Mouse (Mus musculus): ENCODE data around the gene Qtrt1. TPM values are rescaled to one million over a fixed set of nuclear protein-coding genes. Genes with fewer than 3 reads are reported as not detected.

Qtrt1 gene
- polyA plus RNA-seq, 1 experiment from 2014 or later: 48.9 TPM

GRCm38 (mm10) chr9:21450270-21450669 is 38.6 kb downstream of the Qtrt1 start:
- Histone ChIP-seq H3K36me3 (ENCODE audit: control insufficient read depth, insufficient read depth, low read length) (no peaks in the 10 kb centered on the region), H3K27me3 (ENCODE audit: control insufficient read depth, insufficient read depth, low read length) (no peaks in the 10 kb centered on the region), H3K4me2 (replicated peaks; ENCODE audit: low read depth, low read length) (no peak overlapping the region), H3K4me1 (replicated peaks; ENCODE audit: control insufficient read depth, insufficient read depth, low read length) (no peaks in the 10 kb centered on the region), H3K27ac (ENCODE audit: low read depth, low read length) (no peak overlapping the region), H3K9me3 (ENCODE audit: control insufficient read depth, low read length) (no peaks in the 10 kb centered on the region), H3K4me3 (ENCODE audit: low read depth, low read length) (no peak overlapping the region), H3K9ac (ENCODE audit: low read depth, low read length) (no peak overlapping the region)
- ATAC-seq (ENCODE audit: low FRiP score) (no peak), DNase-seq (ENCODE audit: low spot score) (no peak)
- WGBS: 91% methylated on average over 3 of the region's 3 CpGs

- Histone ChIP-seq H3K36me3 (ENCODE audit: control insufficient read depth, insufficient read depth, low read length) (no peaks in the 10 kb centered on the region), H3K4me3 (ENCODE audit: low read depth, low read length) (no peak overlapping the region), H3K4me1 (replicated peaks; ENCODE audit: control insufficient read depth, insufficient read depth, low read length) (no peaks in the 10 kb centered on the region), H3K4me2 (replicated peaks; ENCODE audit: low read depth, low read length) (no peak overlapping the region), H3K9me3 (ENCODE audit: control insufficient read depth, low read length) (no peaks in the 10 kb centered on the region), H3K9ac (ENCODE audit: low read depth, low read length) (no peak overlapping the region), H3K27me3 (ENCODE audit: control insufficient read depth, insufficient read depth, low read length) (no peaks in the 10 kb centered on the region), H3K27ac (ENCODE audit: low read depth, low read length) (no peak overlapping the region)
- WGBS: 89% methylated on average over 8 of the region's 8 CpGs
- DNase-seq (ENCODE audit: low spot score): no peak
- ATAC-seq (ENCODE audit: low FRiP score): no peak
Measured at GRCm38 (mm10) chr9:21451391-21451790, 39.8 kb downstream of the Qtrt1 start.

GRCm38 (mm10) chr9:21451870-21452269 is 40.2 kb downstream of the Qtrt1 start:
- DNase-seq (ENCODE audit: low spot score) (no peak), ATAC-seq (ENCODE audit: low FRiP score) (no peak)
- no peak overlapping the region for H3K9ac ChIP-seq (ENCODE audit: low read depth, low read length)
- no peak overlapping the region for H3K4me3 ChIP-seq (ENCODE audit: low read depth, low read length)
- H3K36me3 ChIP-seq (ENCODE audit: control insufficient read depth, insufficient read depth, low read length): no peaks in the 10 kb centered on the region
- no peaks in the 10 kb centered on the region for H3K27me3 ChIP-seq (ENCODE audit: control insufficient read depth, insufficient read depth, low read length)
- no peaks in the 10 kb centered on the region for H3K4me1 ChIP-seq (replicated peaks; ENCODE audit: control insufficient read depth, insufficient read depth, low read length)
- H3K4me2 ChIP-seq (replicated peaks; ENCODE audit: low read depth, low read length): no peak overlapping the region
- 77% methylated on average over 8 of the region's 8 CpGs for WGBS
- no peaks in the 10 kb centered on the region for H3K9me3 ChIP-seq (ENCODE audit: control insufficient read depth, low read length)
- no peak overlapping the region for H3K27ac ChIP-seq (ENCODE audit: low read depth, low read length)

GRCm38 (mm10) chr9:21453003-21453402 is 41.4 kb downstream of the Qtrt1 start:
- Histone ChIP-seq H3K4me1 (replicated peaks; ENCODE audit: control insufficient read depth, insufficient read depth, low read length) (no peaks in the 10 kb centered on the region), H3K27me3 (ENCODE audit: control insufficient read depth, insufficient read depth, low read length) (no peaks in the 10 kb centered on the region), H3K9me3 (ENCODE audit: control insufficient read depth, low read length) (no peaks in the 10 kb centered on the region), H3K36me3 (ENCODE audit: control insufficient read depth, insufficient read depth, low read length) (no peaks in the 10 kb centered on the region), H3K4me3 (ENCODE audit: low read depth, low read length) (no peak overlapping the region), H3K27ac (ENCODE audit: low read depth, low read length) (no peak overlapping the region), H3K9ac (ENCODE audit: low read depth, low read length) (no peak overlapping the region), H3K4me2 (replicated peaks; ENCODE audit: low read depth, low read length) (no peak overlapping the region)
- ATAC-seq (ENCODE audit: low FRiP score) (no peak), DNase-seq (ENCODE audit: low spot score) (no peak)
- WGBS: 95% methylated on average over 7 of the region's 7 CpGs

GRCm38 (mm10) chr9:21453459-21453858 is 41.8 kb downstream of the Qtrt1 start:
- DNase-seq (ENCODE audit: low spot score) (no peak), ATAC-seq (ENCODE audit: low FRiP score) (no peak)
- no peaks in the 10 kb centered on the region for H3K4me1 ChIP-seq (replicated peaks; ENCODE audit: control insufficient read depth, insufficient read depth, low read length)
- H3K9ac ChIP-seq (ENCODE audit: low read depth, low read length): no peak overlapping the region
- no peak overlapping the region for H3K27ac ChIP-seq (ENCODE audit: low read depth, low read length)
- no peaks in the 10 kb centered on the region for H3K27me3 ChIP-seq (ENCODE audit: control insufficient read depth, insufficient read depth, low read length)
- H3K36me3 ChIP-seq (ENCODE audit: control insufficient read depth, insufficient read depth, low read length): no peaks in the 10 kb centered on the region
- H3K9me3 ChIP-seq (ENCODE audit: control insufficient read depth, low read length): no peaks in the 10 kb centered on the region
- WGBS: 87% methylated on average over 2 of the region's 2 CpGs
- no peak overlapping the region for H3K4me2 ChIP-seq (replicated peaks; ENCODE audit: low read depth, low read length)
- no peak overlapping the region for H3K4me3 ChIP-seq (ENCODE audit: low read depth, low read length)

- 80% methylated on average over 4 of the region's 4 CpGs for WGBS
- Histone ChIP-seq H3K4me3 (ENCODE audit: low read depth, low read length) (no peak overlapping the region), H3K9ac (ENCODE audit: low read depth, low read length) (no peak overlapping the region), H3K36me3 (ENCODE audit: control insufficient read depth, insufficient read depth, low read length) (no peaks in the 10 kb centered on the region), H3K27ac (ENCODE audit: low read depth, low read length) (no peak overlapping the region), H3K27me3 (ENCODE audit: control insufficient read depth, insufficient read depth, low read length) (no peaks in the 10 kb centered on the region), H3K4me1 (replicated peaks; ENCODE audit: control insufficient read depth, insufficient read depth, low read length) (no peaks in the 10 kb centered on the region), H3K9me3 (ENCODE audit: control insufficient read depth, low read length) (no peaks in the 10 kb centered on the region), H3K4me2 (replicated peaks; ENCODE audit: low read depth, low read length) (no peak overlapping the region)
- no peak for ATAC-seq (ENCODE audit: low FRiP score)
- no peak for DNase-seq (ENCODE audit: low spot score)
Measured at GRCm38 (mm10) chr9:21454556-21454955, 42.9 kb downstream of the Qtrt1 start.

- DNase-seq (ENCODE audit: low spot score) (no peak), ATAC-seq (ENCODE audit: low FRiP score) (no peak)
- Histone ChIP-seq H3K36me3 (ENCODE audit: control insufficient read depth, insufficient read depth, low read length) (no peaks in the 10 kb centered on the region), H3K4me1 (replicated peaks; ENCODE audit: control insufficient read depth, insufficient read depth, low read length) (no peaks in the 10 kb centered on the region), H3K9me3 (ENCODE audit: control insufficient read depth, low read length) (no peaks in the 10 kb centered on the region), H3K4me2 (replicated peaks; ENCODE audit: low read depth, low read length) (no peak overlapping the region), H3K4me3 (ENCODE audit: low read depth, low read length) (no peak overlapping the region), H3K27me3 (ENCODE audit: control insufficient read depth, insufficient read depth, low read length) (no peaks in the 10 kb centered on the region), H3K27ac (ENCODE audit: low read depth, low read length) (no peak overlapping the region), H3K9ac (ENCODE audit: low read depth, low read length) (no peak overlapping the region)
- WGBS: 70% methylated on average over 4 of the region's 4 CpGs
Measured at GRCm38 (mm10) chr9:21455103-21455770, 43.6 kb downstream of the Qtrt1 start.

- ATAC-seq (ENCODE audit: low FRiP score): no peak
- Histone ChIP-seq H3K27ac (ENCODE audit: low read depth, low read length) (no peak overlapping the region), H3K4me1 (replicated peaks; ENCODE audit: control insufficient read depth, insufficient read depth, low read length) (no peaks in the 10 kb centered on the region), H3K4me2 (replicated peaks; ENCODE audit: low read depth, low read length) (no peak overlapping the region), H3K4me3 (ENCODE audit: low read depth, low read length) (no peak overlapping the region), H3K9ac (ENCODE audit: low read depth, low read length) (no peak overlapping the region), H3K9me3 (ENCODE audit: control insufficient read depth, low read length) (no peaks in the 10 kb centered on the region), H3K27me3 (ENCODE audit: control insufficient read depth, insufficient read depth, low read length) (no peaks in the 10 kb centered on the region), H3K36me3 (ENCODE audit: control insufficient read depth, insufficient read depth, low read length) (no peaks in the 10 kb centered on the region)
- DNase-seq (ENCODE audit: low spot score): no peak
- WGBS: 88% methylated on average over 7 of the region's 7 CpGs
Measured at GRCm38 (mm10) chr9:21456246-21456929, 44.8 kb downstream of the Qtrt1 start.

All from hindbrain, embryonic 11.5 days (tissue).